Mouse (Mus musculus) frontal cortex, postnatal 36 days (tissue): ENCODE measurements around the gene Hspb8.
"Not testable (repeated sequence)": the region's sequence is repeated elsewhere in the genome, so short reads cannot be mapped to it uniquely, and the experiment has no call there.

Experiments used
- DNase-seq, 2 experiments: peaks; one replicate each; pipeline ENCODE4 v3.0.0; 2022; ENCODE audit warnings: low spot score in 2 of 2

Hspb8 gene

GRCm38 (mm10) chr5:116434976-116435850 is 12.5 kb upstream of the Hspb8 start:
- DNase-seq: peak in 1 of 2 experiments; percentile 34

- DNase-seq: no peak
Observed at GRCm38 (mm10) chr5:116432871-116433270, 10.2 kb upstream of the Hspb8 start.

GRCm38 (mm10) chr5:116426701-116427100 is 4.0 kb upstream of the Hspb8 start:
- DNase-seq: no peak

DNA sequence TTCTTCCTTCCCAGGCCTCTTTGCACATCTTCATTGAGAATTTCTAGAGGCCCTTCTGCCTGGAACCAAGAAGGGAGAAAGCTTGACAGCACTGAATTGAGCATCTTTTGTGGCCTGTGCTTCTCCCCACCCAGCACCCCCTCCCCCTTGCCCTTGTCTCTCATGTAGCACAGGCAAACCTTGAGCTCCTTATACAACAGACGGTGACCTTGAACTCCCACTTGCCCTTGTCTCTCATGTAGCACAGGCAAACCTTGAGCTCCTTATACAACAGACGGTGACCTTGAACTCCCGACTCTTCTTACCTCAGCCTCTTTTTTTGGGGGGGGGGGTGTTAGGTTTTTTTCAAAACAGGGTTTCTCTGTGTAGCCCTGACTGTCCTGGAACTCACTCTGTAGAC is 3.0 kb upstream of the Hspb8 start:
- not testable (repeated sequence) for DNase-seq

GRCm38 (mm10) chr5:116425273-116425672 is 2.6 kb upstream of the Hspb8 start:
- DNase-seq: no peak

GRCm38 (mm10) chr5:116423746-116424145 is 1.1 kb upstream of the Hspb8 start:
- DNase-seq: no peak

DNA sequence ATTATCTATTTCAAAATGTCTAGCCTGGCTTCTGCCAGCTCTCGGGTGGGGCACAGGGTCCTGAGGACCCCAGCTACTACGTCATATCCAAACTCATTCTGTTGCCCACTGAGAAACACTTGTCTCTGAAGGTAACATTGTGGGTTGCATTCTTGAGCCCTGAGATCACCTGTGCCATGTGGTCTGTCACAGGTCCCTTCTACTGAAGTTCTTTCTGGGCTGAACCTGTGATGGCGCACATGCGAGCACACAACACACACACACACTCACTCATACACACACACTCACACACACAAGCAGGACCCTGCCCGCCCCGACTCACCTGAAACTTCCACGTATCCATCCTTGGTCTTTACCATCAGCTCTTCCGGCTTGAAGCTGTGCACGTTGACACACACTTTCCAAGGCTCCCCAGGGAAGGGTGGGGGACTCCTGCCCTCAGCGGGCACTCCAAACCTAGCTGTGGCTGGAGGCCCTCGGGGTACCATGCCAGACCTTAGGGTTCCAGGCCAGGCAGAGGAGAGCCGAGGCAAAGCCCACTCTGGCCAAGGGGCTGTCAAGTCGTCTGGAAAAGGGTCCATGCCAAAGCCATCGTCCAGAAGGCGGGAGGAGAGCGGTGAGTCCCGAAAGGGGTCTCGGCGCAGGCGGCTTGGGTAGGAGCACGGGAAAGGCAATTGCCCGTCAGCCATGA is 728 bp downstream of the Hspb8 start:
- DNase-seq: no peak

- peak in 1 of 2 experiments; percentile 28 for DNase-seq
Observed at GRCm38 (mm10) chr5:116420759-116421225, 1.9 kb downstream of the Hspb8 start.

DNA sequence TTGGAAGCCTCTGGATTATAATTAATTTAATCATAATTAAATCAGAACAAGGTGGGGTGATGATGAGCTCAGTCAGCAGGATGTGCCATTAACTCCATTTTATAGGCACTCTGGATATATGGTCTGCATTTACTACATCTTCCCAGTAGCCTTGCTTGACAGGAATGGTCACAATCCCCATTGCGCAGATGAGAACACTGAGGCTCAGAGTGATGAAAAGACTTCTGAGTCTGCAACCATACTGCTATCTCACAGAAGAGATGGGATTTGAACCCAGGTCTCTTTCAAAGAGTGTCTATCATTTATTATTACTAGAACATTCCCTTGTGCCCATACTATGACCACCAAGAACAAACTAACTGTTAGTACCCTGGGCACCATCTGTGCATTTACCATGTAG is 2.5 kb downstream of the Hspb8 start:
- DNase-seq: no peak

GRCm38 (mm10) chr5:116419322-116420045 is 3.2 kb downstream of the Hspb8 start:
- DNase-seq: no peak

DNA sequence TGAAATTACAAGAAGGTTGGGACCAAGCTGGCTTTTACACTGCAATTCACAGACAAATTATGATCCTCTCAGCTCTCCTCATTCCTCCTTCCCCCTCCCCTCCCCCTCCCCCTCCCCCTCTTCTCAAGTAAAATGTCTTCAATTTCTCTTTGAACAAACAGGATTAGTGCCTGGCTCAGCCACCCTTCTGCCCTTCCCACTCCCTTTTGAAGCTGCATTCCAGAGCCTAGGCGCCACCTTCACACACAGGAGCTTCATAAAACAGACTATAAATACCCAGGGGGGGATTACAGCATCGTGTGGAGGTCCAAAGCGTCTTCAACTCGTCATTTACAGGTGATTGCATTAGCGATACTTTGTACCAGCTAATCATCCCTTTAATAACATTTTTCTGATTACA is 6.5 kb downstream of the Hspb8 start:
- no peak for DNase-seq

- no peak for DNase-seq
Observed at GRCm38 (mm10) chr5:116409689-116410590, 12.7 kb downstream of the Hspb8 start.

DNA sequence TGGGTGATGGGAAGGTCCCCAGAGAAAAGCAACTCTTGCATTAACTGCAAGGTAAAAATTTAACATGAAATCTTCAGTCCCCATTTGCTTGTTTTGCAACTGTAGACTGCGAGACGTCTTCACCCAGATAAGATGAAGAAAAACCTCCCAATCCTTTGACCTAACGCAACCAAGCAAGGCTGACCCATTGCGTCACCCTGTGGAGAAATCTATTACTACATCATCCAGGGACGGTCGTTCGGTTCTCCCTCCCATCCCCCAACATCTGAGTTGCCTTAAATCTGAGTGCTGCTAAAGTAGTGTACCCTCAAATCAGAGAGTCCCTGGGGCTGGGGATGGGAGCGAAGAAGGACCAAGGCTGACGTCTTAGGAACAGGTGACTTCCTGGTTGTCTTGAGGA is 13.7 kb downstream of the Hspb8 start:
- no peak for DNase-seq

- DNase-seq: peak in 1 of 2 experiments; percentile 18
Observed at GRCm38 (mm10) chr5:116407936-116408335, 14.7 kb downstream of the Hspb8 start.

DNA sequence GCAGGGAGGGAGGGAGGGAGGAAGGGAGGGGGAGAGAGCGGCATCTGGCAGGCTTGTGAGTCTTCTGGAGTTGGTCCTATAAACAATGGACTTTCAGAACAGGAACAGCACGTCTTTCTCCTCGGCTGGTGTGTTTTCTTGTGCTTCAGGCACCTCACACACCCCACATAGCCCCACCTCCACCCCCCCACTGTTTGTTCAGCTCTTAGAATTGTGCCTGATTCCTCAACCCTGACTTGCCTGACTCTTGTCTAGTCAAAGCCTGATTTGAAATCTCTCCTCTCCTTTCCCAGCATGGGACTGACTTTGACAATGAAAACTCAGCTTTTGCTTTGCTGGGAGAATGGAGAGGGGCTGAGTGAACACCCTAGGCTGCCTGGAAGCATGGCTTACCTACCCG is 15.3 kb downstream of the Hspb8 start:
- no peak for DNase-seq

- DNase-seq: no peak
Observed at GRCm38 (mm10) chr5:116406507-116406906, 16.2 kb downstream of the Hspb8 start.

- DNase-seq: no peak
Observed at GRCm38 (mm10) chr5:116405934-116406333, 16.7 kb downstream of the Hspb8 start.

GRCm38 (mm10) chr5:116404063-116404462 is 18.6 kb downstream of the Hspb8 start:
- DNase-seq: no peak

DNA sequence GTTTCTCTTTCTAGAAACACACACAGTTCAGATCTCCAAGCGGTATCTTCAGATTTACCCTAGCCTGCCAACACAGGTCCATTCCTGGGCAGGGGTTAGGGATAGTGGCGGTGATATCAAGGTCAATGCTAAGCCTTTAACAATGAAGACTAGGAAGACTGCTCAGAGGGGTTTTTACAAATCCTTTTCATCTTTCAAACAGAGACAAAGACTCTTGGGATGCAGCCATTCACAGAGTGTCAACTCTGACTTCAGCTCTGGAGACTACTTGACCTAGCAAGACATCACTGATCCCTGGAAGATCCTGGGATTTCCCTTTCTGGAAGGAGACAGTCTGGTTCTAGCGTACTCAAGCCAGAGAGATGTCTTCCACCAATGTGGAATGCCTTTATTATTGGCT is 21.9 kb downstream of the Hspb8 start:
- no peak for DNase-seq

- no peak for DNase-seq
Observed at GRCm38 (mm10) chr5:116400042-116400730, 22.5 kb downstream of the Hspb8 start.

DNA sequence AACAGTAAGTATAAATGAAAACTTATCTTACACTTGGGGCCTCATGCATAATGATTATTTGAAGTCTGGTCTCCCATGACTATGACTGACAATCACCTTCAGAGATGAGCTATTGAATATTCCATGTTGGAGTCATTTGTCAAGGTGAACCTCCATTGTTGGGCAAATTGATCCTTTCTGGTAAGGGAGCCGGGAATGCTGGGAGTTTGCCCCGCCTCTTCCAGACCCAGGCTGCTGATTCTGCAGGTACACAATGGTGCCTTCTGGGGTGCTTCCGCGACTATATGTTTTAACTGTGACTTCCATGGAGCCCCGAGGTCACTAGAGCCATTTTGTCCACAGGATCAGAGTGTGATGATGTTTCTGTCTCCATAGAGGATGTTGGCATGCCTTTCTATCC is 26.6 kb downstream of the Hspb8 start:
- DNase-seq: no peak
